Mouse (Mus musculus) CH12.LX (cell line): ENCODE measurements around the gene Etv6.

Experiments used
- CTCF ChIP-seq, 2 experiments: IDR thresholded peaks in 1 of 2; conservative IDR thresholded peaks in 1 of 2; 2 replicates each; pipeline ENCODE4 v1.5.1; 2011 to 2012; ENCODE audit warnings: low read depth in 2 of 2, low read length in 2 of 2, improper control_type of control experiment in 1 of 2, inconsistent platforms in 1 of 2, mild to moderate bottlenecking in 1 of 2, moderate library complexity in 1 of 2
- E2F4 ChIP-seq: IDR thresholded peaks from 2 replicates; pipeline ENCODE4 v1.6.1; 2011; ENCODE audit warnings: low read depth, low read length, improper control_type of control experiment; ENCODE audit not compliant: insufficient replicate concordance
- IRF4 ChIP-seq: IDR thresholded peaks from 2 replicates; pipeline ENCODE4 v1.6.1; 2014; ENCODE audit warnings: low read depth, mild to moderate bottlenecking, inconsistent platforms, low read length, improper control_type of control experiment
- MAX ChIP-seq: IDR thresholded peaks from 2 replicates; pipeline ENCODE4 v1.6.1; 2011; ENCODE audit warnings: low read length, improper control_type of control experiment
- MXI1 ChIP-seq: IDR thresholded peaks from 2 replicates; pipeline ENCODE4 v1.6.1; 2011; ENCODE audit warnings: mild to moderate bottlenecking, low read depth, low read length, improper control_type of control experiment
- MYC ChIP-seq: IDR thresholded peaks from 2 replicates; pipeline ENCODE4 v1.6.1; 2011; ENCODE audit warnings: low read depth, mild to moderate bottlenecking, improper control_type of control experiment, low read length
- POLR2A ChIP-seq: IDR thresholded peaks from 2 replicates; pipeline ENCODE4 v1.6.1; 2011; ENCODE audit warnings: low read depth, mild to moderate bottlenecking, improper control_type of control experiment, low read length
- RCOR1 ChIP-seq: conservative IDR thresholded peaks from 2 replicates; pipeline ENCODE4 v1.6.1; 2012; ENCODE audit warnings: low read depth, mild to moderate bottlenecking, inconsistent platforms, low read length, improper control_type of control experiment
- TCF12 ChIP-seq: IDR thresholded peaks from 2 replicates; pipeline ENCODE4 v1.6.1; 2014; ENCODE audit warnings: low read depth, mild to moderate bottlenecking, inconsistent platforms, low read length, improper control_type of control experiment
- USF2 ChIP-seq: conservative IDR thresholded peaks from 2 replicates; pipeline ENCODE4 v1.6.1; 2011; ENCODE audit warnings: low read depth, low read length, improper control_type of control experiment
- ZMIZ1 ChIP-seq: IDR thresholded peaks from 2 replicates; pipeline ENCODE4 v1.6.1; 2012; ENCODE audit warnings: low read depth, mild to moderate bottlenecking, inconsistent platforms, low read length, improper control_type of control experiment

- no peak for TF ChIP-seq CTCF (conservative IDR thresholded peaks at IDR 0.05 in 1 of 2, IDR thresholded peaks at IDR 0.05 in 1 of 2; ENCODE audit: low read depth in 2 of 2, low read length in 2 of 2)
- TF ChIP-seq E2F4 = no peak
- no peak for TF ChIP-seq POLR2A
- TF ChIP-seq IRF4 = no peak
- TF ChIP-seq MXI1 = no peak
- TF ChIP-seq RCOR1 = no peak
- no peak for TF ChIP-seq MYC
- TF ChIP-seq MAX = no peak
- no peak for TF ChIP-seq USF2
- no peak for TF ChIP-seq ZMIZ1
- TF ChIP-seq TCF12 = no peak
These were observed 266.5 kb downstream of the Etv6 start for GRCm38 (mm10) chr6:134301951-134302350.
